Mouse (Mus musculus) cortical plate, adult 2 months (tissue): ENCODE measurements around the gene Rab11fip4. TPM values are rescaled to one million over a fixed set of nuclear protein-coding genes. Genes with fewer than 3 reads are reported as not detected.

Source experiments
- H3K27ac ChIP-seq: fragments of 200-500 bp; 2 replicates; pipeline ENCODE4 v1.5.1; 2012; ENCODE audit warnings: low read length, control low read depth, inconsistent platforms; ENCODE audit not compliant: insufficient read depth
- H3K4me1 ChIP-seq: fragments of 200-500 bp; 2 replicates; pipeline ENCODE4 v1.6.1; 2011; ENCODE audit warnings: low read length; ENCODE audit not compliant: control insufficient read depth, insufficient read depth
- H3K4me3 ChIP-seq: fragments of 200-500 bp; 2 replicates; pipeline ENCODE4 v1.5.1; 2011; ENCODE audit warnings: mild to moderate bottlenecking, low read length, control low read depth; ENCODE audit not compliant: insufficient read depth
- CTCF ChIP-seq: fragments of 200-500 bp; IDR thresholded peaks from 2 replicates; pipeline ENCODE4 v1.5.1; 2011; ENCODE audit warnings: mild to moderate bottlenecking, control low read depth, low read length; ENCODE audit not compliant: insufficient read depth; ENCODE audit errors: extremely low read depth
- POLR2A ChIP-seq: fragments of 200-500 bp; IDR thresholded peaks from 2 replicates; pipeline ENCODE4 v1.6.1; 2011; ENCODE audit warnings: mild to moderate bottlenecking, low read length, control low read depth; ENCODE audit not compliant: insufficient read depth; ENCODE audit errors: extremely low read depth
- polyA plus RNA-seq: library from polyadenylated mRNA; depleted of rRNA; stranded (reverse); fragments of >200 nt; gene quantifications from 2 replicates; pipeline ENCODE4 v1.2.3, GENCODE M21; 2012

Gene Rab11fip4
- polyA plus RNA-seq, 1 experiment, result 135 TPM

DNA sequence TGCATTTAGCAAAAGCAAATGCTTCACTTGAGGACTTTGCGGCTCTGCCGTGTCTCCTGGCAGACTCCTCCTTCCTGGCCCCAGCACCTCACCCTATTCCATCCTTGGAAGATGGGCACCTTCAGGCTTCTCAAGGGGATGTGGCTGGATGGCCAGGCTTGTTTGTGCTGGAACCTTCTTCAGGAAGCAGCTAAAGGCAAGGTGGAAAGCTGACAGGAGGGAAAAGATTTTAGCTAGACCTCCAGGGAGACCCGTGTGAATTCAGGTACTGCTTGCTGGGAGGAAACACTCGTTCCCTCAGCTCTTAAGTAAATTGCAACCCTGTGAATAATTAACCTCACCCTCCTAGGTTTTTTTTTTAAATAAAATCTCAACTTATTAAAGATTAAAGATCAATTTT is 122.7 kb downstream of the Rab11fip4 start:
- H3K4me3 ChIP-seq, result no peak overlapping the region
- no peak overlapping the region for H3K27ac ChIP-seq
- no peak for TF ChIP-seq CTCF
- no peak for TF ChIP-seq POLR2A
- no peaks in the 10 kb centered on the region for H3K4me1 ChIP-seq

DNA sequence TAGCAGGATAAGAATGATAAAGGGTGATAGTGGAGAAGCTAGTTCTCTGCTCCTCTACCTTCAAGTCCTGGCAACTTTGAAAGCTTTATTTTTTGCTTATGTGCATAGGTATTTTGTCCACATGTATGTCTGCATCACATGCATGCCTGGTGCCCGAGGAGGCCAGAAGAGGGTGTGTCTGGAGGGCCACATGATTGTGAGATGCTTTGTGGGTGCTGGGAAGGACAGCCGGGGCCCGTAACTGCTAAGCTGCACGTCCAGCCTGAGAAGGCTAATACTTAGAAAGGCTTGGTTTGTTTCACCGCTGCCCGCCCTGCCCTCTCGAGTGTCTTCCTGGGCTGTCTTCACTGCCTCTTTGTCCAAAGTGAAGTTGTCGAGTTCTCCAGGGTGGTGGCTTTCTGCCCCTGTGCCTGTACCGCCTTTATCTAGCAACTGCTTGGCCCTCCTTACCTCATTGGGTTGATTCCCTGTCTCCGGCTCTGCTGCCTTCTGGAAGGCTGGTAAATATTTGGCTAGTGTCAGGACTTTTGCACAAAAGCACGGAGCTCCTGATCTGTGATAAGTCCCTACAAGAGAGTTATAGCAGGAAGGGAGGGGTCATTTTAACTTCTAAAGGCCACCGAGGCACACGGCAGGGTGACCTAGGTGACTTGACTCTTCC is 123.2 kb downstream of the Rab11fip4 start:
- TF ChIP-seq CTCF, result no peak
- no peak for TF ChIP-seq POLR2A
- Histone ChIP-seq H3K4me1 (no peaks in the 10 kb centered on the region), H3K27ac (no peak overlapping the region), H3K4me3 (no peak overlapping the region)

DNA sequence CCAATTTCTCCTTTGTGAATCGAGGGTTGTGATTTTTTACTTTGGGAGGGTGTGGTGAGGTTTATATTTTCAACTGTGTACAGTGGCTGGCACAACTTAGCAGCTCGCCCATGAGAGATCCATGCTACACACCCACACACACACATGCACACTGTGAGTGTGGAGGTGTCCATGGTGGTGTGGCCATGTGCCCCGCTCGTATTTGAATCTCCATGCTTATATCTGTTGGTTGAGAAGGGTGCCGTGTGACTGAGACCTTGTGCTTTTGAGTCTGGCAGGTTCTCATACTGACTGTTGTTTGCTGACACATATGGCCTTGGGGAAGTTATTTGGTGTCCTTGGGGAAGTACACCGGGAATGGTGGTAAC is 123.7 kb downstream of the Rab11fip4 start:
- H3K4me3 ChIP-seq, result no peak overlapping the region
- H3K27ac ChIP-seq, result no peak overlapping the region
- H3K4me1 ChIP-seq, result no peaks in the 10 kb centered on the region
- TF ChIP-seq CTCF (no peak), POLR2A (no peak)

- no peak overlapping the region for H3K27ac ChIP-seq
- TF ChIP-seq CTCF (no peak), POLR2A (no peak)
- H3K4me3 ChIP-seq, result no peak overlapping the region
- no peaks in the 10 kb centered on the region for H3K4me1 ChIP-seq
Measured at GRCm38 (mm10) chr11:79715316-79715715, 124.3 kb downstream of the Rab11fip4 start.

GRCm38 (mm10) chr11:79715733-79716452 is 124.9 kb downstream of the Rab11fip4 start:
- no peak overlapping the region for H3K4me3 ChIP-seq
- no peak overlapping the region for H3K27ac ChIP-seq
- no peak for TF ChIP-seq POLR2A
- TF ChIP-seq CTCF, result no peak
- no peaks in the 10 kb centered on the region for H3K4me1 ChIP-seq

DNA sequence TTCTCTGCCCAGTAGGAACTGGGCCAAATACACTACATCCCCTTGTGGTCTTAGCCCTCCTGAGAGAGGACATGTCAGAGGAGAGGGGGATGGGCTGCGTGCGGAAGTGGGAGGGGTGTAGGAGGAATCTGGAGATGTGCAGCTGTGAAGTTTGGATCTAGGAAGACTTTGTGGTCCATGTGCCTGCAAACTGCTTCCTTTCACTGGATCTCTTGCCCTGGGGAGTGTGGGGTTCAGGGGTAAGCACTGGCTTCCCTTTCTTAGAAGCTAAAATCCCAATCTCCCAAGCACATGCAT is 125.4 kb downstream of the Rab11fip4 start:
- H3K4me3 ChIP-seq, result no peak overlapping the region
- no peaks in the 10 kb centered on the region for H3K4me1 ChIP-seq
- no peak overlapping the region for H3K27ac ChIP-seq
- no peak for TF ChIP-seq CTCF
- TF ChIP-seq POLR2A, result no peak

GRCm38 (mm10) chr11:79717271-79717670 is 126.3 kb downstream of the Rab11fip4 start:
- Histone ChIP-seq H3K4me1 (no peaks in the 10 kb centered on the region), H3K4me3 (no peak overlapping the region), H3K27ac (no peak overlapping the region)
- TF ChIP-seq POLR2A (no peak), CTCF (no peak)

DNA sequence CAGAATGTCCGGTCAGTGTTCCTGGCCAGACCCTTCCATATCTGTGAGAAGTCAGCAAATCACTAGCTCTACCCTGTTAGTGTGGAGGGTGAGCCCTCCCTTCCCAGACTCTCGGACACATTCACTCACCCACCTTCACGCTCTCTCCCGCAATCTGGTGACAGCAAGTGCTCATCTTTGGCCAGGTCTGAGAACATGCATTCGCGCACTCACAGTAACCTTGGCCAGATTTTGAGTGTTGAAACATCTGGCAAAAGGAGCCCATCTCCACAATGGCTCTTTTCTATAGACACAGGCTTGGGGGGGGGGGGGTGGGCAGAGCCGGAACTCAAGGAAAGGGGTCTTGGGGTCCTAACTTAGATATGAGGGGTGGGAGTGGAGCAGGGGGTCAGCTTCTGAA is 126.8 kb downstream of the Rab11fip4 start:
- no peak overlapping the region for H3K4me3 ChIP-seq
- no peaks in the 10 kb centered on the region for H3K4me1 ChIP-seq
- TF ChIP-seq CTCF (no peak), POLR2A (no peak)
- H3K27ac ChIP-seq, result no peak overlapping the region

GRCm38 (mm10) chr11:79718202-79718601 is 127.2 kb downstream of the Rab11fip4 start:
- no peaks in the 10 kb centered on the region for H3K4me1 ChIP-seq
- H3K4me3 ChIP-seq, result no peak overlapping the region
- TF ChIP-seq POLR2A, result no peak
- TF ChIP-seq CTCF, result no peak
- H3K27ac ChIP-seq, result no peak overlapping the region

DNA sequence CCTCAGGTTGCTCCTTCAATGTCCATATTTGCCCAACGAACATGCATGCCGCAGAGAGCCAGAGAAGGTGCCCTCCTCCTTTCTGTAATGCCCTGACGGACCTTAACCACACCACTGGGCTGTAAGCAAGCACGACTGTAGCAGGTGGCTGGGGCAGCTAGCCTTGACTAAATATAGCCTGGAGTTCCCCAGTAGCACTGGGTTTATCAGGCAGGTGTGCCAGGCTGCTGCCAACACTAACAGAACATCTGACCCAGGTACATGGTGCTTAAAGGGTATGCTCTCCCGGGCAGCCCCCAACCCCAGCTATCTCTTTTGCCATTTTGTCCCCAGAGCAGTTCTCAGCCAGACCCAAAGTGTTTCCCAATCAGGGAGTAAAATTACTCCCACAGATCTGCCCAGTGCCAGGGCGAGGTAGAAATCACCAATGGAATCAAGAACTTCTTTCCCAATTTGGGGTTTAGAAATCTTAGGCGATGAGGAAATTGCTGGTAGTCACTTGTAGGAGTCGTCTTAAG is 127.9 kb downstream of the Rab11fip4 start:
- H3K4me3 ChIP-seq, result no peak overlapping the region
- no peak overlapping the region for H3K27ac ChIP-seq
- no peak for TF ChIP-seq CTCF
- no peak for TF ChIP-seq POLR2A
- no peaks in the 10 kb centered on the region for H3K4me1 ChIP-seq
